Mouse (Mus musculus) cortical plate, adult 2 months (tissue): ENCODE data around the gene Capn11.

Source experiments
- CTCF ChIP-seq: fragments of 200-500 bp; IDR thresholded peaks from 2 replicates; pipeline ENCODE4 v1.5.1; 2011; ENCODE audit warnings: mild to moderate bottlenecking, control low read depth, low read length; ENCODE audit not compliant: insufficient read depth; ENCODE audit errors: extremely low read depth
- POLR2A ChIP-seq: fragments of 200-500 bp; IDR thresholded peaks from 2 replicates; pipeline ENCODE4 v1.6.1; 2011; ENCODE audit warnings: mild to moderate bottlenecking, low read length, control low read depth; ENCODE audit not compliant: insufficient read depth; ENCODE audit errors: extremely low read depth

DNA sequence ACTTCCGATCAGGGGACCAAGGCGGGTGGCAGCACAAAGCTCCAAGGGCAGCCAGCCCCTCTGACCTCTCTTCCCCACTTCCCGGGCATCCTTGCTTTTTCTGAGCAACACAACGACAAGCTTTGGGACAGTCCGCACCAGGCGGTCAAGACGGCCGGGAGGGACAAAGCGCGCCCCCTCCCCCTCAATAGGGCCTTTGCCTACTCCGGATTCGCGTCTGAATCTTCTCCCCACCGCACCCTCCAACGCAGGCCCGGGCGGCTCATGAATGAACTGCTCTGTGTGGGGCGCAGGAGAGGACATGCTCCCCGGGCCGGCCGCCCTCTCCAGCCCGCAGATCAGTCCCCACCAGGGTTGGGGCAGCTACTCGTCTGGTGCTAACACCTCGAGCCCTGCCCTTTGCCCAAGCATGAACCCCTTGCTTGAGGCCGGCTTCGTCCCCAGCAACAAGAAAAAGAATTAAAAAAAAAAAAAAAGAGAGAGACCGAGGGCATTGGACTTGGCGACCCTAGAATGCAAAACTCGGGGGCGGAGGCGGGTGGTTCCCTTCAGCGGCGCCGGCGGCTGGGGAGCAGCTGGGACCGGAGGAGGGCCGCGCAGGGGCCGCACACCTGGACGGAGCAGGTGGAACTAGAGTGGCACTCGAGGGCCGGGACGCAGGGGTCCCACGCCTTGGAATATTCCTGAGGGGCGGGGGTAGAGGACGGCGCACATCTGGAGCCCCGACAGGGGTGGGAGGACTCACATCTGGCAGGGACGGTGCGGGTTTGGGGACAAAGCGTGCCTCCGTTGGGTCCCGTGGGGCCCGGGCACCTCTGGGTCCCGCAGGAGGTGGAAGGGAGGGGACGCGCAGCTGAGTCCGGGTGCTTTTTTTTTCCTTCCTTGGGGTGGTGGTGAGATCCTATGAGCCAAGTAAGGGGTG is 26.3 kb upstream of the Capn11 start:
- TF ChIP-seq CTCF: no peak
- no peak for TF ChIP-seq POLR2A
